Mouse (Mus musculus) brain, embryonic 18.5 days (tissue): Measurements from ENCODE around the gene Supt20.
"Not testable (repeated sequence)": the region's sequence is repeated elsewhere in the genome, so short reads cannot be mapped to it uniquely, and the experiment has no call there.

Experiments used
- DNase-seq: peaks from one replicate; pipeline ENCODE4 v3.0.0-alpha.2; 2012; ENCODE audit warnings: low read depth, low spot score

Supt20 gene

GRCm38 (mm10) chr3:54755145-54756041, 62.8 kb downstream of the Supt20 start, which contains the start of gene Smad9:
Smad9 (plus strand) TSS chr3:54755582.
- no peak for DNase-seq

- no peak for DNase-seq
These were observed 63.5 kb downstream of the Supt20 start for GRCm38 (mm10) chr3:54756058-54756457.

GRCm38 (mm10) chr3:54757446-54757845, 64.8 kb downstream of the Supt20 start:
- DNase-seq, result no peak

- no peak for DNase-seq
These were observed 66.6 kb downstream of the Supt20 start for GRCm38 (mm10) chr3:54759211-54759610.

GRCm38 (mm10) chr3:54760321-54761115, 67.9 kb downstream of the Supt20 start:
- no peak for DNase-seq

GRCm38 (mm10) chr3:54761258-54761657, 68.7 kb downstream of the Supt20 start:
- DNase-seq, result no peak

GRCm38 (mm10) chr3:54764418-54764817, 71.8 kb downstream of the Supt20 start:
- peak; percentile 10 for DNase-seq

GRCm38 (mm10) chr3:54765521-54765920, 72.9 kb downstream of the Supt20 start:
- DNase-seq, result not testable (repeated sequence)

- DNase-seq, result no peak
These were observed 73.4 kb downstream of the Supt20 start for GRCm38 (mm10) chr3:54766034-54766433.

GRCm38 (mm10) chr3:54766811-54767210, 74.2 kb downstream of the Supt20 start:
- no peak for DNase-seq

- DNase-seq, result no peak
These were observed 76.0 kb downstream of the Supt20 start for GRCm38 (mm10) chr3:54768592-54768991.

GRCm38 (mm10) chr3:54769349-54770275, 77.0 kb downstream of the Supt20 start:
- DNase-seq, result no peak

- no peak for DNase-seq
These were observed 81.0 kb downstream of the Supt20 start for GRCm38 (mm10) chr3:54773613-54774012.

GRCm38 (mm10) chr3:54775989-54776631, 83.5 kb downstream of the Supt20 start:
- no peak for DNase-seq
